Mouse (Mus musculus): Measurements from ENCODE around the gene Fndc3c1.

Gene Fndc3c1

DNA sequence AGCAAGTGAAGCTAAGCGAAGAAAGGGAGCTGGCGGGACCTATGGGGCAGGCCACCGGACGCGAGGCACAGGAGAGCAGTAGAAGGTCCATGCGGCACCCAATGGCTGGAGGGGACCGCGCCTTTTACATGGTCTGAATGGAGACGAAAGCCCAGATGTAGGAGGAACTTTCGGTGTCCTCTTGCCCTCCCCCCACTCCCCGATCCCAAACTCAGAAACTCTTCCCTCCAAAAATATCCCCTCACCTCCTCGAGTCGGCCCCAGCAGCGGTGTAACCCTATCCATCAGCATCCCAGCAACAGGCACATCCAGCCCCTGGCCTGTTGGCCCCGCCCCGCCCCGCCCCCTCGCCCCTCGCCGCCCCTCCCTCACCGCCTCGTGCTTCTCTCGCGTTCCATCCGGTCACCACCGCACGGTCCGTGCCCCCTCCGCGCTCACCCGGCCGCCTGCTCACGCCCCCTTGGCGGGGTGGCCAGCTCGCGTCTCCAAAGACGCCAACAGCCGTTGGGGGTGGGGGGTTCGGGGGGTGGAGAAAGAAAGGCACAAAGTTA is at the start of gene Fndc3c1:
Fndc3c1 (minus strand) TSS at position 301 of the 551 bp plus-strand sequence.
- DNase-seq (ENCODE audit: low spot score in 2 of 2) = no peak

DNA sequence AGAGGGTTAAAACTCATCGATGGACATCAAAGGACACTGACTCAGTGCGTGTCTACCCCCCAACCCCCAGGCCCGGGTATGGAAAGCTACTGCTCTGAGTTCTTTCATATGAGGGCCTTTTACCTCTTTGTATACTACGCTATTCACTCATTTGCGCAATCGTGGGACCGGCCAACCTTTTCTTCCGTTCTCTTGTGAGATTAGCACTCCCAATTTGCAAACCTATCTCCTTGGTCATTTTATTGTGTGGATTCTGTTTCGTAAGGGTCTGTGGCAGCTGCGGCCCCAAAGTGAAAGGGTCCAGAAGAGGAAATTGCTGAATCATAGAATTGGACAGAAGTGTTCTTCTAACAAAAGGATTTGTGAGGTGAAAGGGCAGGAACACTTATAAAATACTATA is 1.2 kb upstream of the Fndc3c1 start:
- DNase-seq (ENCODE audit: low spot score in 2 of 2) = no peak

DNA sequence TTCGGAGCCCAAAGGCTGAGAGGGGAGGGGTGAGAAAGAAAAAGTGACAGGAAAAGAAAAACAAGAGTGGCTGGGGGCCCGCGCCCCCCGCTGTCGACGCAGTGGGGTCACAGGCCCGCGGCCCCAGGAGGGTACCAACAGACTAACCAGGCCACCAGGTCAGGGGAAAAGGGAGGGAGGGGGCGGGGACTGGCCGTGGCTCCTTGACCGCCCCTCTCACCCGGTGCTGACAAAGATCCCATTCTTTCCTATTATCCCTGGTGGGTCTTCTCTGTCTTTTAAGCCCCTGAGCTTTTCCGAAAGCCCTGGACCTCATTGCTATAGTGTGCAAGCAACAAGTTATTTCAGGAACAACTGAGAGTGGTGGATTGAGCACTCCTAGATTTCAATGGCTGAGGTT is 470 bp upstream of the Fndc3c1 start:
- no peak for DNase-seq (ENCODE audit: low spot score in 2 of 2)

GRCm38 (mm10) chrX:106479891-106480290 is 5.3 kb downstream of the Fndc3c1 start:
- DNase-seq (ENCODE audit: low spot score in 2 of 2) = peak in 1 of 2 experiments; percentile 2

GRCm38 (mm10) chrX:106385304-106385703 is 99.9 kb downstream of the Fndc3c1 start:
- no peak for DNase-seq (ENCODE audit: low spot score in 2 of 2)

DNA sequence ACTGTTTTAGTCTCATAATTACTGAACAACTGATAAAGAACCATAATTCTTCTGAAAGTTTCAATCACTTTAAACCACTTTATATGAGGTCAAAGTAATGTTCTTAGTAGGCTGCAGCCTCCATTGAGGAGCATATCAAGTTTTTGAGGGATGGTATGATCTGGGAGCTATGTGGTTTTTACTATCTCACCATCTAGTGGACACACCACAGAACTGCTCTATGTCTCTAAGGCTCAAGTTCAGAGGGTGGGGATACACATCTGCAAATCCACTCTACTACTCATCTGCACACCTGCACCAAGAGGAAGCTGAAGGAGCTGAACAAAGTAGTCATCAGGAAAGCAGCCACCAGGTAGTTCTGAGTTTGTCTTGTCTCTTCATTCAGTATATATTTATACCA is 104.6 kb downstream of the Fndc3c1 start:
- DNase-seq (ENCODE audit: low spot score in 2 of 2) = no peak
